Mouse (Mus musculus): ENCODE results near the gene Olfr430. TPM values are rescaled to one million over a fixed set of nuclear protein-coding genes. Genes with fewer than 3 reads are reported as not detected.

Gene Olfr430
- polyA plus RNA-seq, 1 experiment: not detected

- no peak for TF ChIP-seq CTCF (IDR thresholded peaks at IDR 0.05; ENCODE audit: borderline replicate concordance, insufficient read depth, low read length)
- TF ChIP-seq POLR2A (IDR thresholded peaks at IDR 0.05; ENCODE audit: low read depth, low read length): no peak
- no peak overlapping the region for H3K27ac ChIP-seq (ENCODE audit: insufficient read depth, low read length)
- no peak overlapping the region for H3K4me3 ChIP-seq (ENCODE audit: insufficient read depth, low read length)
- no peaks in the 10 kb centered on the region for H3K4me1 ChIP-seq (ENCODE audit: control insufficient read depth, insufficient read depth, low read length)
These were observed 15.9 kb upstream of the Olfr430 start for GRCm38 (mm10) chr1:174050532-174050931.

- no peak overlapping the region for H3K27ac ChIP-seq (ENCODE audit: insufficient read depth, low read length)
- no peaks in the 10 kb centered on the region for H3K4me1 ChIP-seq (ENCODE audit: control insufficient read depth, insufficient read depth, low read length)
- no peak overlapping the region for H3K4me3 ChIP-seq (ENCODE audit: insufficient read depth, low read length)
- TF ChIP-seq POLR2A (IDR thresholded peaks at IDR 0.05; ENCODE audit: low read depth, low read length) (no peak), CTCF (IDR thresholded peaks at IDR 0.05; ENCODE audit: borderline replicate concordance, insufficient read depth, low read length) (no peak)
These were observed 14.9 kb upstream of the Olfr430 start for GRCm38 (mm10) chr1:174051515-174051914.

GRCm38 (mm10) chr1:174051931-174052536 lies 14.4 kb upstream of the Olfr430 start:
- no peak overlapping the region for H3K4me3 ChIP-seq (ENCODE audit: insufficient read depth, low read length)
- H3K4me1 ChIP-seq (ENCODE audit: control insufficient read depth, insufficient read depth, low read length): no peaks in the 10 kb centered on the region
- TF ChIP-seq CTCF (IDR thresholded peaks at IDR 0.05; ENCODE audit: borderline replicate concordance, insufficient read depth, low read length) (no peak), POLR2A (IDR thresholded peaks at IDR 0.05; ENCODE audit: low read depth, low read length) (no peak)
- no peak overlapping the region for H3K27ac ChIP-seq (ENCODE audit: insufficient read depth, low read length)

GRCm38 (mm10) chr1:174052981-174053380 lies 13.4 kb upstream of the Olfr430 start:
- TF ChIP-seq POLR2A (IDR thresholded peaks at IDR 0.05; ENCODE audit: low read depth, low read length) (no peak), CTCF (IDR thresholded peaks at IDR 0.05; ENCODE audit: borderline replicate concordance, insufficient read depth, low read length) (no peak)
- H3K27ac ChIP-seq (ENCODE audit: insufficient read depth, low read length): no peak overlapping the region
- no peaks in the 10 kb centered on the region for H3K4me1 ChIP-seq (ENCODE audit: control insufficient read depth, insufficient read depth, low read length)
- no peak overlapping the region for H3K4me3 ChIP-seq (ENCODE audit: insufficient read depth, low read length)

- Histone ChIP-seq H3K4me3 (ENCODE audit: insufficient read depth, low read length) (no peak overlapping the region), H3K27ac (ENCODE audit: insufficient read depth, low read length) (no peak overlapping the region), H3K4me1 (ENCODE audit: control insufficient read depth, insufficient read depth, low read length) (no peaks in the 10 kb centered on the region)
- TF ChIP-seq CTCF (IDR thresholded peaks at IDR 0.05; ENCODE audit: borderline replicate concordance, insufficient read depth, low read length) (no peak), POLR2A (IDR thresholded peaks at IDR 0.05; ENCODE audit: low read depth, low read length) (no peak)
These were observed 11.2 kb upstream of the Olfr430 start for GRCm38 (mm10) chr1:174055248-174055647.

GRCm38 (mm10) chr1:174084031-174084430 lies 17.6 kb downstream of the Olfr430 start, which contains the start of gene Olfr429:
Gene Olfr429, plus strand, starts transcription at chr1:174084331.
- no peak within 1 kb of the TSS for H3K27ac ChIP-seq (ENCODE audit: insufficient read depth, low read length)
- TF ChIP-seq CTCF (IDR thresholded peaks at IDR 0.05; ENCODE audit: borderline replicate concordance, insufficient read depth, low read length): no peak
- no peak for TF ChIP-seq POLR2A (IDR thresholded peaks at IDR 0.05; ENCODE audit: low read depth, low read length)

GRCm38 (mm10) chr1:174096591-174096990 lies 30.2 kb downstream of the Olfr430 start, which contains the start of gene Olfr427:
Gene Olfr427, plus strand, starts transcription at chr1:174096891.
- TF ChIP-seq CTCF (IDR thresholded peaks at IDR 0.05; ENCODE audit: borderline replicate concordance, insufficient read depth, low read length) (no peak), POLR2A (IDR thresholded peaks at IDR 0.05; ENCODE audit: low read depth, low read length) (no peak)
- H3K4me3 ChIP-seq (ENCODE audit: insufficient read depth, low read length): no peak within 1 kb of the TSS
- H3K27ac ChIP-seq (ENCODE audit: insufficient read depth, low read length): no peak within 1 kb of the TSS
- no peaks in the 10 kb centered on the region for H3K4me1 ChIP-seq (ENCODE audit: control insufficient read depth, insufficient read depth, low read length)

More at GRCm38 (mm10) chr1:174084031-174084430, 17.6 kb downstream of the Olfr430 start, which contains the start of gene Olfr429:
- H3K4me1 ChIP-seq (ENCODE audit: control insufficient read depth, insufficient read depth, low read length): no peaks in the 10 kb centered on the region
- H3K4me3 ChIP-seq (ENCODE audit: insufficient read depth, low read length): no peak within 1 kb of the TSS

GRCm38 (mm10) chr1:174103735-174104134 lies 37.3 kb downstream of the Olfr430 start:
- Histone ChIP-seq H3K4me1 (ENCODE audit: control insufficient read depth, insufficient read depth, low read length) (no peaks in the 10 kb centered on the region), H3K4me3 (ENCODE audit: insufficient read depth, low read length) (no peak overlapping the region), H3K27ac (ENCODE audit: insufficient read depth, low read length) (no peak overlapping the region)
- TF ChIP-seq CTCF (IDR thresholded peaks at IDR 0.05; ENCODE audit: borderline replicate concordance, insufficient read depth, low read length) (no peak), POLR2A (IDR thresholded peaks at IDR 0.05; ENCODE audit: low read depth, low read length) (no peak)

- Histone ChIP-seq H3K4me3 (ENCODE audit: insufficient read depth, low read length) (no peak within 1 kb of the TSS), H3K4me1 (ENCODE audit: control insufficient read depth, insufficient read depth, low read length) (no peaks in the 10 kb centered on the region), H3K27ac (ENCODE audit: insufficient read depth, low read length) (no peak within 1 kb of the TSS)
- no peak for TF ChIP-seq POLR2A (IDR thresholded peaks at IDR 0.05; ENCODE audit: low read depth, low read length)
- TF ChIP-seq CTCF (IDR thresholded peaks at IDR 0.05; ENCODE audit: borderline replicate concordance, insufficient read depth, low read length): no peak
These were observed 54.7 kb downstream of the Olfr430 start, which contains the start of gene Olfr231 for GRCm38 (mm10) chr1:174121062-174121461. Gene Olfr231, minus strand, starts transcription at chr1:174121162.

Other genes starting within 250 kb of the Olfr430 start
- gene Ifi211, start 153.6 kb upstream of the Olfr430 start, polyA plus RNA-seq (2011; ENCODE audit: insufficient read length, low read depth, missing spikeins): 27.4 TPM in 2 replicates
- gene Mndal, start 124.1 kb upstream of the Olfr430 start, polyA plus RNA-seq (2011; ENCODE audit: insufficient read length, low read depth, missing spikeins): 3.7 and 8.8 TPM in 2 replicates
- 5.0 and 9.6 TPM in 2 replicates for gene Ifi203, start 123.9 kb upstream of the Olfr430 start, polyA plus RNA-seq (2011; ENCODE audit: insufficient read length, low read depth, missing spikeins)
- gene Ifi202b, start 83.9 kb upstream of the Olfr430 start, polyA plus RNA-seq (2011; ENCODE audit: insufficient read length, low read depth, missing spikeins): not detected in 2 replicates
- 0.95 and 2.4 TPM in 2 replicates for gene Ifi205, start 34.8 kb upstream of the Olfr430 start, polyA plus RNA-seq (2011; ENCODE audit: insufficient read length, low read depth, missing spikeins)
- gene Olfr433, start 25.9 kb upstream of the Olfr430 start, polyA plus RNA-seq (2011; ENCODE audit: insufficient read length, low read depth, missing spikeins): not detected in 2 replicates
- not detected in 2 replicates for gene Olfr432, start 17.4 kb upstream of the Olfr430 start, polyA plus RNA-seq (2011; ENCODE audit: insufficient read length, low read depth, missing spikeins)
- not detected in 2 replicates for gene Olfr429, start 17.7 kb downstream of the Olfr430 start, polyA plus RNA-seq (2011; ENCODE audit: insufficient read length, low read depth, missing spikeins)
- gene Olfr427, start 30.3 kb downstream of the Olfr430 start, polyA plus RNA-seq (2011; ENCODE audit: insufficient read length, low read depth, missing spikeins): not detected in 2 replicates
- not detected in 2 replicates for gene Olfr231, start 54.6 kb downstream of the Olfr430 start, polyA plus RNA-seq (2011; ENCODE audit: insufficient read length, low read depth, missing spikeins)
- gene Olfr424, start 64.9 kb downstream of the Olfr430 start, polyA plus RNA-seq (2011; ENCODE audit: insufficient read length, low read depth, missing spikeins): not detected in 2 replicates
- not detected in 2 replicates for gene Olfr420, start 89.0 kb downstream of the Olfr430 start, polyA plus RNA-seq (2011; ENCODE audit: insufficient read length, low read depth, missing spikeins)
- 0.32 and 0.37 TPM in 2 replicates for gene Spta1, start 106.2 kb downstream of the Olfr430 start, polyA plus RNA-seq (2011; ENCODE audit: insufficient read length, low read depth, missing spikeins)
- gene Olfr419, start 185.5 kb downstream of the Olfr430 start, polyA plus RNA-seq (2011; ENCODE audit: insufficient read length, low read depth, missing spikeins): not detected in 2 replicates